Mouse (Mus musculus) cerebellum, postnatal 10 days (tissue): ENCODE results near the gene Mpdu1.

Source experiments
- DNase-seq, 2 experiments: peaks; one replicate each; pipeline ENCODE4 v3.0.0; 2021; ENCODE audit warnings: mixed read lengths in 2 of 2

Gene Mpdu1

DNA sequence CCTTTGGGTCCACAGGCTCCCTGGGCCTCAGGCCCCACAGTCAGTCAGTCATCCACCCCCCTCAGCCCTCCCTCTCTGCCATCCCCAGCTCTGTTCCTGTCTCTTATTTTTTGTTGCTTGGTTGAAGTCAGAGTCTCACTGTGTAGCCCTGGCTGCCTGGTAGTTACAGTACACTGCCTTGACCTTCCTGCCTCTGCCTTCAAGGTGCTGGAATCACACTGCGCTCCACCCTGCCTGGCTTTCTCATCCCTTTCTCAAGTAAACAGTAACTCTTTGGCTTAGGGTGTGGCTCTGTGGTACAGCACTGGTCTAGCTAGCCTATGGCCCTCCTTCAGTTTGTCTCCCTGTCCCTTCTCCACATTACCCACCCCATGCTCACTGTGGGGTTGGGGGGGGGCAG is 27.4 kb upstream of the Mpdu1 start:
- DNase-seq = no peak

DNA sequence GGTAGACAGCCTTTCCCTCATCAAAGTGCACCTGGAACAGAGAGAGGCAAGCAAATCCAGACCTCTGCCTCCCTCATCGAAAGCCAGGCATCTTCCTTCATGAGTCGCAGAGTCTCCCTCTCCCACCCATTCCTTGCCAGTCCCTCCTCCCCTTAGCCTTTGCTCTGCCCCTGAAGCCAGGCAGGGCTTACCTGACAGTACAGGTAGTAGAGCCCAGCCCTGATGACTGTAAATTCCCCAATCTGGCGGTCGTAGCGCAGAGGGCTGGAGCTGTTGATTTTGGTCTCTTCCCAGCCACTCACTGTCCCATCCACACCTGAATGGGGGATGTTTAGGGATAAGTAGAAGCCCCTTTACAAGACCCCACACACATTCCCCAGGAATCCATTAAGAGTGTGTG is 24.6 kb upstream of the Mpdu1 start:
- no peak for DNase-seq

DNA sequence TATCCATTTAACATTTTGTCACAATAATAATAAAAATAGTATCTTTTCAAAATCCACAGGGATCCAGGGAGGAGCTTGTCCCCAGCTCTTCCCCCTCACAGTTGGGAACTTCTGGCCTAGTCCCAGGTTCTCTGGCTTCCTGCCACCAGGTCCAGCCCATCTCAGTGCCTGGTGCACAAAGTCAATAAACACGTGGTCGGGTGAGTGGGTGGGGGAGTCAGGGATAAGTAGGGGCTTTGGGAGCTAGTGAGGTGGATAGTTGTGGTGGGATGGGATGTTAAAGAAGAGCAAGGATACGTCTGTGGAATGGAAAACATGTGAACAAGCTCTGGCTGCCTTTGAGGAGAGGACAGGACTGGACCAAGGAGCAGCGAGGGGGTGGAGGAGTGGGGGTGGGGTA is 23.9 kb upstream of the Mpdu1 start:
- peak; percentile 90 to 91 for DNase-seq

- DNase-seq = peak; percentile 78 to 82
Measured at GRCm38 (mm10) chr11:69685526-69686148, 23.2 kb upstream of the Mpdu1 start, which contains the start of gene Tnfsf13. Gene Tnfsf13, minus strand, starts transcription at chr11:69685784.

GRCm38 (mm10) chr11:69684936-69685335 is 22.5 kb upstream of the Mpdu1 start:
- peak; percentile 54 to 61 for DNase-seq

DNA sequence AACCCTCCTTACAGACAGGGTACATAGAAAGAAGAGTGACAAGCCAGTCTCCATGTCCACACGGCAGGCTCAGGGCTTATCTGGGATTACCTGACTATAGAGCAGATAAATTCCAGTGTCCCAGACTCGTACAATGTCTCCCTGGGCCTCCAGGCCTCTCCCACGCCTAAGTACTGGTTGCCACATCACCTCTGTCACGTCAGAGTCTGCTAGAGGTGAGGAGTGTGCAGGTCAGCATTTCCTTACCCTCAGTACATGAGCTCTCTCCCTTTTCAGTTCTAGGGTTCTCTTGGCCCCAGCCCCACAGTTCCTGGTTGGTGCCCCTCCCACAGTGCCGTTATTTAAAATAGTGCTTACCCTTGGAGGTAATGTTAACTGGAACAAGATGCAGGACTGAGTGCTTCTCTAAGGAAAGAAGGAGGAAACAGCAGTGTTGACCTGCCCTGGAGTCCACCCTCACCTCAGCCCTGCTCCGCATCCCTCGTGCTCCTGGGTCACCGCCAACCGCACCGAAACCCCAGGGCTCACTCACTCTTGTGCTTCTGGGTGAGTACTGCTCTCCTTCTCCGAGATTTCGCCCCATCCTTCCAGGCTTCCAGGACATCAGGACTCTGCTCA is 21.8 kb upstream of the Mpdu1 start:
- DNase-seq = peak; percentile 42 to 48

GRCm38 (mm10) chr11:69683576-69683975 is 21.1 kb upstream of the Mpdu1 start:
- peak in 1 of 2 experiments; percentile 31 for DNase-seq

DNA sequence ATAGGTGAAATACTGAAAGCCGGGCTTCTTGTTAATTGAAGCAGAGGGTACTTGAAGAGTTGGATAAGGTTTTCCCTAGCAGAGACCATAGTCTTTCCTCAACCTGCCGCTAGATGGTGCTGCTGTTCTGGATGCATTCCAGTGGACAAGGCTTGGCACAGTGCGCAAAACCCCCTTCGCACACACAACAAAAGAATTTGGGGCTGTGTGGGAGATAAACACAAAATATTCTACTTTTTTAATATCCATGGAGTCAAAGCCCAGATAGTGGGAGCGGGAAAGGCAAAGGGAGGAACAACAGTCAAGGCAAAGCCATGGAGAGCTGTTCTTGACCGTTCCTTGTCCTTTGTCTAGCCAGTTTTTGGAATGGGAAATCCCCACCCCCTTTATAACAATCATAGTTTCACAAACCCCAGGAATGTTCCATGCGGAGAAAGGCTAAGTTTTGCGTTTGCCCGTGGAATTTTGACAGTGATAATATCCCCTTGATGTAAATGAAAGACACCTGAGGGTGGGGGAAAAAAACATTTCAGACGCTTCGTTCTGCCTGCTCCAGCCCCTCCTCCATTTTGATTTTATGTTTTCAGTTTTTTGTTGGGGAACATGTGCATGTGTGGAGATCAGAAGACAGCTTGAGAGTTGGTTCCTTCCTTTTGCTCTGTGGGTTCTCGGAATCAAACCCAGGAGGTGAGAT is 20.5 kb upstream of the Mpdu1 start:
- peak; percentile 96 to 97 for DNase-seq

- DNase-seq = peak in 1 of 2 experiments; percentile 39
Measured at GRCm38 (mm10) chr11:69682209-69682839, 19.9 kb upstream of the Mpdu1 start.

- DNase-seq = peak; percentile 99
Measured at GRCm38 (mm10) chr11:69681314-69682208, 19.1 kb upstream of the Mpdu1 start, which contains the start of gene Senp3. Gene Senp3, minus strand, starts transcription at chr11:69682084.

DNA sequence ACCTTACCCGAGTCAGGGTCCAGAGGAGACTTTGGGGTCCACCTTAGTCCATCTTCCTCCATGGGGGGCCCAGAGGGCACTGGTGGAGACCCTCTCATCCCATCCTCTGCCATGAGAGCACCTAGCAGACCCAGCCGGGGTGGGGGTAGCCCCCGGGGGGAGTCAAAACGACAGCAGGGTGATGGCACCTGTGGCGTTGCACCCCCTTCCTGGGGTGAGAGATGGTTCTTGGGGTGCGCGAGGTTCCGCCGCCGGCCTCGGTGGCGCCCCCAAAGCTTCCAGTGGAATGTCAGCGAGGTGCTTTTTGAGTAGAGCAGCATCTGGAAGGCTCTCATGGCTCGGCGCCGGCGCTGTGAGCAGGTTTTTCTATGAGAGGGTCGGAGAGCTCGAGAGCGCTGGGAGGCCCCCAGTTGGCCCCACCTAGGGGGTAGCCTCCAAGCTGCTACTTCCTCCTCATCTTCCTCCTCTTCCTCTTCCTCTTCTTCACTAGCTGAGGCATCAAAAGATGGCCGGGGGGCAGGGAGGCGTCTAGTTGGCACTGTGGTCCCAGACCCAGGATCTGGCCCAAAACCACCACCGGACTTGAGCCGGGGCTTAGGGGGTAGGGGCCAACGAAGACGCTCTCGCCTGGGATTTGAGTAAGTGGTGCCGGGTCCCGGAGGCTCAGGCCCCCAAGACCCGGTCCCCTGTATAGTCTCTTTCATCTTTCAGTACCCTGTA is 17.9 kb upstream of the Mpdu1 start:
- DNase-seq = peak; percentile 29 to 38

DNA sequence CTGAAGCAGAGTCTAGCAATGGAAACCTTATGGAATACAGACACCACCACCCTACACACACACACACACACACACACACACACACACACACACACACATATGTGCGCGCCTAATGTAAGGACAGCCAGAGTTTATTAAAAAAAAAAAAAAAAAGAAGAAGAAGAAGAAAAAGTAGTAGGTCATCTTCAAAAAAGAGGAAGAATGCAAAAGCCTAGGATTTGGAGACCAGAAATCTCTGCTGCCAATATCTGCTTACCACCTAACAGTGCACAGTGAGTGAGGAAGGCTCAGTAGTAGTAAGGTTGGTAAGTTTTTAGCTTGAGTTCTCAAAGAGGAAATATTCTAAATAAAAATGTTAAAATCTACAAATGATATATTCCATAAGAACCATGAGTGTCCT is 16.7 kb upstream of the Mpdu1 start:
- no peak for DNase-seq

- DNase-seq = peak; percentile 99 to 100
Measured at GRCm38 (mm10) chr11:69672211-69672706, 9.8 kb upstream of the Mpdu1 start, which contains the start of gene Eif4a1. Gene Eif4a1, minus strand, starts transcription at chr11:69672423.

DNA sequence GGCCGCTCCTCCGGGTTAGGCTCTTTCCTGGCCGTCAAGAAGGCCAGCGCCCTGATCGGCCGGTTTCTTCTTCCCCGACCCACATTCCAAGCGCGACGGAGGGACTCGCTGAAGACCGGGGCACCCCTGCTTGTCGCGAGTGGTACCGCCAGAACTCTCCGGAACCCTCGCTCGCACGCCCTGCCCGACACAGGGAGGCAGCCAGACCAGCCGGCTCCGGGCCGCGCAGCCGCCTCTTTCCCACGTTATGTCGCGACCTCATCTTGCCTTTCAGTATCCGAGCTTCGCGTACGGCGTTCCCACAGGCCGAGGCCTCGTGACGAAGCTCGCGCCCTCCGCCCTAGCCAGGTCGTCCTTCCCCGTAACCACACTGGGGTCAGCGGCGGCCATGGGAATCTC is 9.3 kb upstream of the Mpdu1 start:
- no peak for DNase-seq

DNA sequence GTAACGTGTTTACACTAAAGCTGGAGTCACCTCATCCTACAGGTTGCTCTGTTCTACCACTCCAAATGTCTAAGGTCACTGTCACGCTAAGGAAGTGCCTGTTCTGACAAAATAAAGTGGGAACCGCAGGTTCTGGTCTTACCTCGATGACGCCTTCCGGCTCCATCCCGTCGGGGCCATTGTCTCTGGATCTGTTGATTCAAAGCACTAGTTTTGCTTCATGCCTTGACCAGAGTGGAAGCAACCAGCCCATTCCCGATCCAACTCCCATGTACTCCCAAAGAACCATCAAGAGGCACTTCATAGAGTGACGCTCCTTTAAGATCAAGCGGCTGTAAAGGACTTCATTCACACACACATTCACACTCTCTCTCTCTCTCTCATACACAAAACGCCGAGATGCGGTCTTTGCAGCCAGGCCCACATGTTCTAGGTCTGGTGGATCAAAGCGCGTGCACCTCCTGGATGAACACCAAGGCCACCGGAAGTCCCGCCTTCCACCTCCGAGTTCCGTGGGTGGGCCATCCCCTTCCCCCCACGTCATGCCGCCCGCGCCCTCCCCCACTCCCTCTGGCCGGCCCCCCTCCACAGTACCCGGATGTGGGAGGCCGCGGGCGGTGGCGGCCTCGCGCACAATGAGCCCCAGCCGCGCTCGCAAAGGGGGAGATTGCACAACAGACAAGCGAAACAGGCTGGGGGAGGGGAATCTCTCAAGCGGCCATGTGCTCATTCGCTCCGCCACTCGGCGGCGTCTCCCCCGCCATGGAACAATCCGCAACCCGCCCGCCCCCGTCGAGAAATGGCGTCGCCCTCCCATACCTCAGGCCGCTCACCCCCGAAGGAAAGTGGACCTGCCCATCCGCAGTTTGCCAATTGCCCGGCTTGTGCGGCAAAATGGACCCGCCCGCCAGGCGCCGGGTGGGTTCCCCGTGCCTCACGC is 8.6 kb upstream of the Mpdu1 start:
- peak; percentile 99 for DNase-seq

- no peak for DNase-seq
Measured at GRCm38 (mm10) chr11:69666665-69667005, 4.2 kb upstream of the Mpdu1 start.

DNA sequence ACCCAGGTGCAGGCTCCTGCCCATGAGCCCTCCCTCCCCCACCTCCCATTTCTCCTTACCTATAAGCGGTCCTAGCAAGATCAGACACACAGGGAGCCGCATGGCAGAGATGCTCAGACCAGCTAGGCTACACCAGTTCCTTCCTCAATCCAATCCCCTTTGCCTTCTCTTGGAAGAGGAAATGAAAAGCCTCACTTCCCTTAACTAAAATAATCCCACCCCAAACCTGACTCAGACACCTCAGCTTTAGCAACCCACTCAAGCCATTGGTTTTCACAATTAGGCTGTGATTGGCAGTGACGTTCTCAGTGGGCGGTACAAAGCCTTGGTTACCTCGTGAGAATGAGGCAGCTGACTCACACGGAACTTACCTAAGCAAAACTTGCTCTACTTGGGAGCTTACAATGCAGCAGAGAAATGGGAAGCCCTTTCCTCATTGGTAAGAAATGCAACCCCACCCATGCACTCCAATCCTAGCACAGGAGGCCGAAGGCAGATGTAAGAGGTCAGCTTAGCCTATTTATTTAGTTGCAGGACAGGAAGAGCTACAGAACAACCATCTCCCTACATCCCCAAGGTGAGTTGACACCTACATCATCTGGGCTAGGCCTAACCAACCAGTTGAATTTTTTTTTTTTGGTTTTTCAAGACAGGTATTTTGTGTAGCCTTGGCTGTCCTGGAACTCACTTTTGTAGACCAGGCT is 3.7 kb upstream of the Mpdu1 start, which contains the start of gene Cd68:
Gene Cd68 (minus strand): TSS at position 193 of the 704 bp plus-strand sequence.
- DNase-seq = peak in 1 of 2 experiments; percentile 35

GRCm38 (mm10) chr11:69665457-69665960 is 3.1 kb upstream of the Mpdu1 start:
- peak in 1 of 2 experiments; percentile 26 for DNase-seq

- DNase-seq = no peak
Measured at GRCm38 (mm10) chr11:69664841-69665240, 2.4 kb upstream of the Mpdu1 start.
